Mouse (Mus musculus) heart, adult 18-20 months (tissue): ENCODE results near the gene Olfr959. TPM values are rescaled to one million over a fixed set of nuclear protein-coding genes. Genes with fewer than 3 reads are reported as not detected.

Source experiments
- DNase-seq, 2 experiments: peaks; one replicate each; pipeline ENCODE4 v3.0.0; 2021 to 2022; ENCODE audit warnings: mixed read lengths in 1 of 2
- long read RNA-seq, 2 experiments: library from polyadenylated mRNA; stranded (forward); transcript quantifications; one replicate each; pipeline ENCODE4 v2.0.0; 2021
- total RNA-seq, 2 experiments: library from RNA; stranded (reverse); gene quantifications; 2 replicates each; pipeline ENCODE4 v1.2.3; 2021

The Olfr959 gene
- total RNA-seq: not detected
- long read RNA-seq, experiment 1: 0 reads
- long read RNA-seq, experiment 2: 0 reads

DNA sequence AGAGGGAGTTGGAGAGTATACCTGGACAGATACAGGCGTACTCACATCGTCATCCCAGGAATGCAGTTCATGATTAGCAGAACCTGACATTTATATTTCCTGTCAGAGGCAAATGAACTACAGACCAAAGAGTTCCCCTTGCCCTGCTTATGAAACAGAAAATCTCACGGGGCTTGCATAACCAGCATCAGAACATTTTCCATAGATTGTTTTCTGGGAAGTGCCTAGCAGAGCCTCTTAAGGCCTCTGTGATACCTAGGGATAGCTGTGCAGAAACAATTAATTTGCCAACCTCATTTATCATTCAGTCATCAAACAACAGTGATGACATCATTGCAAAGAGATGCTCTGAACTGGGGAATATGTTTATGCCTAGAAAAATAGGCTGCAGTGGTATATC is at the start of gene Olfr959:
Olfr959 (minus strand) TSS at position 101 of the 400 bp plus-strand sequence.
- no peak for DNase-seq

DNA sequence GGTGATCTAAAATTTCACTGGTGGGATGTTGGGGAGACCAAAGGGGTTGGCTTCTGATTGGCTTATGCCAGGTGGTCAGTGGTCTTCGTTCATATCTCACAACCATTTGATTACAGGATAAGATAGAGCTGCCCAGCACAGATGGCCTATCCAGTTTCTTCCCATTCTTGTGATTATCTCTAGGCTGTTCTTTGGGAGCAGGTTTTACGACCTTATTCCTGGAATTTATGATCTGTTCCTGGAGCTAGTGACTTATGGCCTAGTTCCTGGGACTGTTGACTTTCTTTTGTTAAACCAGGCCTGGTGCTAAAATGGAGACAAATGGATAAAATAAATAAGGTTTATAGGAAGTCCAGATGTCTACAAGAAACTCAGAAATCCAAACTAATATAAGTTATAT is 49.3 kb upstream of the Olfr959 start:
- no peak for DNase-seq

DNA sequence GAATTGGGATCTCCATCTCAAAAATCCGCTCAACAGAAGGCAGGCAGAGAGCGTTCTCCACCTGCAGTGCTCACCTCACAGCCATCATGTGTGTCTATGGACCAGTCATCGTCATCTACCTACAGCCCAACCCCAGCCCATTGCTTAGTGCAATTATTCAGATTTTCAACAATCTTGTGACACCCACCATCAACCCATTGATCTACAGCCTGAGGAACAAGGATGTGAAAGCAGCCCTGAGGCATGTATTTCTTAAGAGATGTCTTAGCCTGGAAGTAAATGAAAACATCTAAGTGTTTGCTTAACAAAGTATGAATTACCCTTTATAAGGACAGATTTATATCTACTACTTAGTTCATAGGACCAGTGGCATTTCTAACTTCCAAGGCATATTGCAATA is 48.4 kb upstream of the Olfr959 start:
- DNase-seq: no peak

DNA sequence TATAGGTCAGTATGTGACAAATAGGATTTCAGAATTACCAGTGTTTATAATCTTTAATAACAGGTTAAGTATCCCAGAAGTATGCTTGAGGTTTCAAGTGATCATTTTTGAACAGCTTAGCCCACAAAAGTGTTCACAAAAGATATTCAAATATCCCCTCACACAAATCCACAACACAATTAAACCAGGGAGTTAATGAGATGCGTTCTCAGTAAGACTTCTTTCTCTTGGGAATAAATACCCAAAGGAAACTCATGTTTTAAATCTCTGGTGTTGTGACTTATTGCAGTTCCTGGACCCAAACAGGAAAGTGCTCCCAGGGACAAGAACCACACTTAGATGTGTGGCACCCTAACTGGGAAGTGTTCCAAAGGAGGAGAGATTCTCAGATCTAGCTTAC is 45.7 kb upstream of the Olfr959 start, which contains the start of gene Olfr960:
Olfr960 (plus strand) TSS at position 301 of the 400 bp plus-strand sequence.
- DNase-seq: no peak

DNA sequence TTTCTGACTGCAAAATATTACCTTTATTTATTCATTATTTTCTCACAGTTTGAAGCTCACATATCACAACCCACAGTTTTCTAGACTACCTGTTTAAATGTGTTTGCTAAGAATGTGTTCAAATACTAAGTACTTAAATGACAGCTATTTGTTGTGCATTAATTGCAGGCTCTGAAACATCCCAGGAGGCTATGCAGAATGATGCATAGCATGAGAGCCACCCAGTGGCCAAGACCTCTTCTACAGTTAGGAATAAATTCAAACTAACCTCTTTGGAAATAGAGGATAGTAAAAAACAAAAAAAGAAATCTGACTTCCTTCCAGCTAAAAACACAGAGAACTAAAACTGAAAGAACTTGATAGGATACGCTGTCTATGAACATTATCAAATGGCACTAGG is 36.6 kb upstream of the Olfr959 start:
- peak in 1 of 2 experiments; percentile 16 for DNase-seq

DNA sequence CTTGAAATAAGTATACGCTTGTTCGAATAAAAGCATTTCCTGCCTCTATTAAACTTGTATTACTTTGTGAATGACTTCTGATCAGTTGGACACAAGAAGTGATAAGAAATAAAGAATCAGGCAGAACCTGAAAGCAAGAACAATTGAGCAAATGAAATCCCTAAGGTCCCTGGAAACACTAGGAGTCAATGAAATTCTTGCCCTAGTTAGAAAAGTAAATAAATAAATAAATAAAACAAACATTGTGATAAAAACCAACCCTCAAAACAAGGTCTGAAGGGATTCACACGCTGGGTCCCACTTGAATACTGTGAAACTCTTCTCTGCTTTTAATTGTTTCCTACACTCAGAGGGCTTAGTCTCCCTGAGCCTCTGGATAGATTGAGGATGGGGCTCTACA is 35.0 kb upstream of the Olfr959 start, which contains the start of gene Olfr148:
Olfr148 (plus strand) TSS at position 301 of the 400 bp plus-strand sequence.
- DNase-seq: no peak

DNA sequence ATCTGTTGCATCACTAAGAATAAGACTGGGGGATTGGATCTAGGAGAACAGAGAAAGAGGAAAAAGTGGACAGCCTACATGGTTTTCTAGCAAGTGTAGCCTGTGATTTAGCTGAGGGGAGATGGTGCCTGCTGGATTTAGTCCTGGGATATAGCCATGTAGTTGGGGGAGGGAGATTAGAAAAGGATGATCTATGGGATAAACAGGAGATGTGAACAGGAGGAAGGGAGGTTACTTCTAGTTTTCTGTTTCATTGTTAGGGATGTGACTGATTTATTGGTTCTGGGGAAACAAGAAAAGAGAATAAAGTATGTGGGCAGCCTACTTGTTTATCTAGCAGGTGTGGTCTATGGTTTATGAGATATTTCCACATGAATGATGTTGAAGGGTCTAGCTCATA is 33.1 kb upstream of the Olfr959 start:
- no peak for DNase-seq

DNA sequence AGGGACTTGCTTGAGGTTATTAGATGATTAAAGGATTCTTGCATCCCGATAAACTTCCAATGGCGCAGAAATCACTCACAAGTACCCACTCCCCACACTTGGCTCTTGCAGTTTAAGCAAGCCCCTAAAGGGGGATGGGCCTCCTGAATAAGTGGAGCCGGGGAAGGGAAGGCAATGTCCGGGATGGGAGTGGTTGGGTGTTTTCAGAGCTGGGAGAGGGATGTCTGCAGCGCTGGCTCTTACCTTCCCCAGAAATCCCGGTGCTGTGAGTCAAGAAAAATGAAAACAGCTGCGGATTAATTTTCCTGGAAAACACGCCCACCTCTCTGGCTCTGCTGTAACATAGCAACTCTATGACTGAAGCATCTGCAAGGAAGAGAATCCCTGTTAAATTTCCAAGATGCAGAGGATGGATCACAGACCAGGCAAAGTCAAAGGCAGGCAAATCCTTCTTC is 28.7 kb upstream of the Olfr959 start, which contains the start of gene AW551984:
AW551984 (minus strand) TSS at position 405 of the 455 bp plus-strand sequence.
- DNase-seq: peak in 1 of 2 experiments; percentile 2

DNA sequence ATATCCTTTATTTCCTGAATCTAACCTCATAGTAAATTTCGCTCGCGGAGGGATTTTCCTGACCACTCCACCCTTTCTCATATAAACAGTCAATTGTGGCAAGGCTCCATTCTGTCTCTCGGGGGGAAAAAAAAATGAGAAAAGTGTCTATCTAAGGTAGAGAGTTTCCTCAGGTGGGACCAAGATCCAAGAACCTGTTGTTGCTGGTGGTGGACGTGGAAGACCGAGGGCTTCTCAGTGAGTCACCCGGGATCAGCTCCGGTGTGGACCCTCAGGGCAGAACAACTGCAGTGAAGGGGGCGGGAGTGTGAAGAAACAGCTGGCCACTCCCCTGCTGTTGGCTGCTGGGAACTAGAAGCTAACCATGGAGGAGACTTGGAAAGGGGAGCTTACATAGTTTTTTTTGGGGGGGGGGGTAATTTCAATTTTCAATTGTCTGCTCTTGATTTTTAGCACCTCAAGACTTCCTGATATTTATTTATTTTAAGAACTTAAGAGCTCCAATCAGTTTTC is 28.0 kb upstream of the Olfr959 start:
- DNase-seq: peak in 1 of 2 experiments; percentile 8

DNA sequence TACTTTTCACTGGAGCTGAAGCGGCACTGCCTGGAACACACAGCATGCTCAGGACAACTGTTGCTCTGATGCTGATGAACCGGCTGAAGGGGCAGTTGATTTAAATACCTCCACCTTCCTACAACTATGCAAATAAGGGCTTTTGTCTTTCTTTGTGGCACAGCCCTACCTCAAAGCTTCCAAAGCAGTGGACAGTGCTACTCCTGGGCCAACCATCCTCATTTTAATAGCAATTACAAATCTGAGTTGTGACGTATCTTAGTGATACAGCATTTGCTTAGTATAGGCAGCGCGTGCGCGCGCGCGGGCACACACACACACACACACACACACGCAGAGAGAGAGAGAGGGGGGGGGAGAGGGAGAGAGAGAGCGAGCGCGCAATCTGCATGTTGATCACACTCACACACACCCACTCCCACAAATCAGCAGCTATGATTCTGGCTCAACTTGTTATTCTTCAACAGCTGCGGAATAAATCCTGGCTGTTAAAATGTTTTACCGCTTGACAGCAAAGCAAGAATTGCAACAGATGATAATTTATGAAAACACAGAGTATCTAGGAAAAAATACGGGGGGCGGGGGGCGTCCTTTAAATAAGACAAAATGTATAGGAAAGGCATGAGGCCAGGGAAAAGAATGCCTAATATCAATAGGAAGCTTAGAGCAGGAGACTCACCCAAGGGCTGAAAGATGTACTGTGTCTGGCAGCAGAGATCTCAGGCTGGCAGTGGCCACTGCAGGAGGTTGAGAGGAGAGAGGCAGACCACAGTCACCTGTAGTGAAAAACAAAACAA is 27.4 kb upstream of the Olfr959 start:
- DNase-seq: peak in 1 of 2 experiments; percentile 1

DNA sequence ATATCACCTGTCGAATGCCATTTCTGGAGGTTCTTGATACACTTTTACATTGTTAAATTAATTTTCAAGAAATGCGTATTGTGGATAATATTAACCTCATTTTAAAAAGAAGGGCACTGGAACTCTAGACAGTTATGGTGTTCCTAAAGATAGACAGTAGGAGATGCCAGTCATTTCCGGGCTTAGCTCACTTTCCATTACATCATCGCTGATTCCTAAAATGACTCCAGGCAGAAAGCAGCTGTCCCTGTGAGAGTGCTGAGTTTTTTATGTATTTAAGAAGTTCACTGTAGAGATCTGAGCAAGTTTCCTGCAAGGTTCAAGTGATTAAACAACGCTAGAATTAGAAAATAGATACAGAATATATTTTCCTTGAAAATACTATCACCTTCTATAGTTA is 1.7 kb upstream of the Olfr959 start:
- peak; percentile 22 to 39 for DNase-seq

DNA sequence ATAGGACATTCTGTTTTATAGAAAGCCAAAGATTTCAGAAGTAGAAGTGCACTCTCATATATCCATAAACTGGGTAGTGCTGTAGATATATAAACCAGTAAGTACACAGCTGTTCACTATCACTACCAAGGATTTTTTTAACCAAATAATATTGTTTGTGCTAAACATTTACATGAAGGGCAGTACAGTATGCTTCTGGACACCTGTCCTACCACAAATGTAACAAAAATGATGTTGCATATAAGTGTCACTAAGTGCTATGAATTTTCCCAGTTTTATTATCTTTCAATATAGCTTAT is 17.1 kb downstream of the Olfr959 start:
- no peak for DNase-seq

DNA sequence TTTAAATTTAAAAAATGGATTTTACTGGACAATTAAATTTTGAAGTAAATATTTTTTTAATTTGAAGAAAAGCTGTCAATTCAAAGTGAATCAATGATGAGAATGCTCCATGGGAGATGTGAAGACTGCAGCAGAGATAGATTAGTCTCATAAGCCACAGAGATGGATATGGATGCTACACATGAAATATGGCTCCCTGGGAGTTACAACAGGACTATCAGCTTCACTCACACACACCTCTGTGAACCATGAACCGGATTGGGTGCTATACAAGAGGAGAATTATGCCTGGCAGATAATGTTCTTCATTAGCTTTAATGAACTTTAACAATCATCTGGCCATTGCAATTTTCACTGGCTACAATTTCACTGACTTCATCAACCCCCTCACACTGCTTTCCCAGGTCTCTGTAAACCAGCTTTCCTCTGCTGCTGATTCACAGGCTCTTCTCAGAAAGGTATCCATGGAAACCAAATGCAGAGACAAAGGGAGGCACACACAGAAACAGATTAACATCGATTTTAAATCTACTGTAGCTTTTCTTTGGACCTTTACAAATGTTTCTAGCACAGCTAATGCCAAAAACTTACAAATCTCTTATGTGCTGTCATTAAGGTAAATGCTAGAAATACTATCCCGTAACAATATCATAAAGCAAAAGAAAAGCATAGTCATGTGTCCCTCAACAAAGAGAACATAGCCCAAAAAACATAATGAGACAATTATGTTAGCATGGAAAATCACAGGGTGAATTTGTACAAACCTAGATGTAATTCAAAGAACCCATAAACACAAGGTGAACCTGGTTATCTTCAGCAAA is 17.6 kb downstream of the Olfr959 start:
- DNase-seq: no peak

DNA sequence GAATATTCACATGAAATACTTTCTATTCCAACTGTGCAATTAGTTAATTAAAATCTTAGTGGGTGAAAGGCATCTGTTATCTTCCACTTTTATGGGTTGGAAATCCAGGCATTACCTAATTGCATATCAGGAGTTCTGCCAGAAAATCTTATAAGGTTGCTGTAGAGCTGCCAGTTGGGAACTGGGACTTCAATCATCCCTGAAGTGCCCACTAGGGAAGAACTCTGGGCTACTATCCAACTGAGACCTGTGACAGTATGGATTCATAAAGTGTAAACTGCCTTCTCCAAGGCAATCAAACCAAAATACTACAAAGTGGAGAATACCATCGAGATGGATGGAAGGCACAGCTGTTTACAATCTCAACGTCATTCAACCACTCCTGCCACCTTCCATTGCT is 21.4 kb downstream of the Olfr959 start, which contains the start of gene Olfr958:
Olfr958 (minus strand) TSS at position 109 of the 400 bp plus-strand sequence.
- no peak for DNase-seq

DNA sequence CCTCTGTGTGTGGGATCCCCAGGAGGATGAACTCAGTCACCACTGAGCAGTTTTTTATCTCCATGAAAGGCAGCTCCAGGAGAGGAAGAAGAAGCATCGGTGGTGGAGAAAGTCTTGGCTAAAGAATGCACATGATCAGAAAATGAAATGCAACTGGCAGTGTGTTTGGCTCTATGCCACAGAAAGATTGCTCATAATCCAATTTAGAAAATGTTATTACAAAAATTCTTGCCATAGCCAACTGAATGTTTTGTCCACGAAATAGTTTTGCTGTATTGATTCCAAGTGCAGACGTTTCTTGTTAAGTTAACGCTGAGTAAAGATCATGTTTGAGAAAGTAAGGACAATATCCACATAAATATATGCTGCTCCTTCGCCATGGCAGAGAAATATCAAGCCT is 24.6 kb downstream of the Olfr959 start:
- no peak for DNase-seq

DNA sequence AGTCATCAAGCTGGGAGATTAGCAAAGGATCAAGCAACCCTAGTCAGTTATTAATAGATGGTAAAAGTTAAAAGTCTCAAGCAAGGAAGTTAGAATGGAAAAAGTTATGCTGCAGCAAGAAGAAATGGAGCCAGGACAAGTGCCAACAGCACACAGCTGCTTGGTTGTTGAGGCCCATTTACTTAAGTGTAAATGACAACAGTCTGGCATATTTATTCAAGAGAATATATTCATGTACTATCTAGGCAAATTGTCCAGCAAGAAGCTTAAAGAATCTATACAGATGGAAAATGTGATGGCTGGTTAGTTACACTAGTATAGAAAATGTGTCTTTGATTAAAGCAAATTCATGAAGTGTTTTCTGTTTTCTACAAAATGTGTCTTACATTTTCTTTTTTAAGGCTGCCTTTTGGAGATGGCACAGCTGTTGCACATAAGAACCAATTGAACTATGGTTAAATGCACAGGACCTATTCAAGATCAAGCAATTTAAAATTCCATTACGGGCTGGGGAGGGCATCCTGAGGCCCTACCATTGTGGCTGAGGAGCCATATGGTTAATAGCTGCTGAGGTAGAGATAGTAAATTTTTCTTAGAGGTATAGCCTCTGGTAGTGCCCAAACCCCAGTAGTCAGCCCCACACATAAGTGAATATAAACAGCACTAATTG is 51.6 kb downstream of the Olfr959 start:
- DNase-seq: no peak

Other genes with a start within 250 kb of the Olfr959 start
- not detected for gene Olfr948, start 249.5 kb downstream of the Olfr959 start, total RNA-seq
- not detected for gene Olfr951, start 188.2 kb downstream of the Olfr959 start, total RNA-seq
- not detected for gene Olfr952, start 148.4 kb downstream of the Olfr959 start, total RNA-seq
- gene Olfr954, start 118.9 kb downstream of the Olfr959 start, total RNA-seq: not detected
- not detected for gene Olfr955, start 103.6 kb downstream of the Olfr959 start, total RNA-seq
- gene Olfr44, start 81.6 kb downstream of the Olfr959 start, total RNA-seq: not detected
- gene Olfr957, start 59.8 kb downstream of the Olfr959 start, total RNA-seq: not detected
- gene Olfr958, start 21.5 kb downstream of the Olfr959 start, total RNA-seq: not detected
- under 1 TPM; 0.13 to 0.22 TPM for gene AW551984, start 28.8 kb upstream of the Olfr959 start, total RNA-seq
- gene Olfr148, start 35.1 kb upstream of the Olfr959 start, total RNA-seq: not detected
- gene Olfr960, start 45.8 kb upstream of the Olfr959 start, total RNA-seq: not detected
- gene Olfr961, start 69.5 kb upstream of the Olfr959 start, total RNA-seq: not detected
- not detected for gene Olfr963, start 91.6 kb upstream of the Olfr959 start, total RNA-seq
- not detected for gene Olfr149, start 131.5 kb upstream of the Olfr959 start, total RNA-seq
- gene Olfr965, start 135.8 kb upstream of the Olfr959 start, total RNA-seq: not detected
- gene Olfr150, start 155.4 kb upstream of the Olfr959 start, total RNA-seq: not detected
- gene Olfr967, start 170.7 kb upstream of the Olfr959 start, total RNA-seq: not detected
- not detected for gene Olfr968, start 207.7 kb upstream of the Olfr959 start, total RNA-seq
- not detected for gene Olfr969, start 215.4 kb upstream of the Olfr959 start, total RNA-seq
- not detected for gene Olfr970, start 233.3 kb upstream of the Olfr959 start, total RNA-seq